Mouse (Mus musculus): ENCODE data around the gene Parp12.

GRCm38 (mm10) chr6:39118456-39118881, 320 bp upstream of the Parp12 start:
- TF ChIP-seq CTCF (IDR thresholded peaks at IDR 0.05; ENCODE audit: control insufficient read depth, insufficient read depth, insufficient read length) (no peak), CEBPB (IDR thresholded peaks at IDR 0.05; ENCODE audit: low read depth) (no peak), MYOD1 (IDR thresholded peaks at IDR 0.05; ENCODE audit: control insufficient read depth, insufficient read length, low read depth) (no peak), FOSL1 (IDR thresholded peaks at IDR 0.05; ENCODE audit: insufficient read depth, low read length, poor library complexity, severe bottlenecking) (no peak), MAX (IDR thresholded peaks at IDR 0.05) (no peak), MYOG (IDR thresholded peaks at IDR 0.05; ENCODE audit: control insufficient read depth, extremely low read depth, insufficient read length) (no peak), USF1 (IDR thresholded peaks at IDR 0.05; ENCODE audit: low read depth) (no peak)
